Mouse (Mus musculus): ENCODE results near the gene Atxn2.
A peak's percentile ranks its signal among the peaks of the same experiment; 100 is the strongest.

Gene Atxn2

GRCm38 (mm10) chr5:121762949-121763348 lies 51.8 kb downstream of the Atxn2 start:
- DNase-seq (ENCODE audit: low read depth, low spot score), result no peak

- DNase-seq (ENCODE audit: low read depth, low spot score), result no peak
Observed at GRCm38 (mm10) chr5:121765020-121765419, 53.9 kb downstream of the Atxn2 start.

GRCm38 (mm10) chr5:121766038-121766773 lies 55.1 kb downstream of the Atxn2 start:
- DNase-seq (ENCODE audit: low read depth, low spot score), result peak; percentile 35

- no peak for DNase-seq (ENCODE audit: low read depth, low spot score)
Observed at GRCm38 (mm10) chr5:121767564-121767963, 56.4 kb downstream of the Atxn2 start.

- DNase-seq (ENCODE audit: low read depth, low spot score), result no peak
Observed at GRCm38 (mm10) chr5:121769827-121770226, 58.7 kb downstream of the Atxn2 start.

- DNase-seq (ENCODE audit: low read depth, low spot score), result no peak
Observed at GRCm38 (mm10) chr5:121771611-121772010, 60.5 kb downstream of the Atxn2 start.

- no peak for DNase-seq (ENCODE audit: low read depth, low spot score)
Observed at GRCm38 (mm10) chr5:121778485-121779119, 67.5 kb downstream of the Atxn2 start.

- no peak for DNase-seq (ENCODE audit: low read depth, low spot score)
Observed at GRCm38 (mm10) chr5:121780180-121780579, 69.0 kb downstream of the Atxn2 start.

- no peak for DNase-seq (ENCODE audit: low read depth, low spot score)
Observed at GRCm38 (mm10) chr5:121782467-121782866, 71.3 kb downstream of the Atxn2 start.

- DNase-seq (ENCODE audit: low read depth, low spot score), result no peak
Observed at GRCm38 (mm10) chr5:121783862-121784500, 72.8 kb downstream of the Atxn2 start.

- DNase-seq (ENCODE audit: low read depth, low spot score), result peak; percentile 56
Observed at GRCm38 (mm10) chr5:121791026-121791425, 79.9 kb downstream of the Atxn2 start.

GRCm38 (mm10) chr5:121795800-121796199 lies 84.7 kb downstream of the Atxn2 start:
- DNase-seq (ENCODE audit: low read depth, low spot score), result peak; percentile 73

- no peak for DNase-seq (ENCODE audit: low read depth, low spot score)
Observed at GRCm38 (mm10) chr5:121798447-121798846, 87.3 kb downstream of the Atxn2 start.

- no peak for DNase-seq (ENCODE audit: low read depth, low spot score)
Observed at GRCm38 (mm10) chr5:121807186-121807585, 96.0 kb downstream of the Atxn2 start.

- no peak for DNase-seq (ENCODE audit: low read depth, low spot score)
Observed at GRCm38 (mm10) chr5:121808202-121808601, 97.1 kb downstream of the Atxn2 start.

GRCm38 (mm10) chr5:121809667-121810224 lies 98.6 kb downstream of the Atxn2 start:
- no peak for DNase-seq (ENCODE audit: low read depth, low spot score)

GRCm38 (mm10) chr5:121810331-121811151 lies 99.4 kb downstream of the Atxn2 start:
- DNase-seq (ENCODE audit: low read depth, low spot score), result no peak

GRCm38 (mm10) chr5:121811485-121811931 lies 100.4 kb downstream of the Atxn2 start:
- peak; percentile 29 for DNase-seq (ENCODE audit: low read depth, low spot score)

- peak; percentile 44 for DNase-seq (ENCODE audit: low read depth, low spot score)
Observed at GRCm38 (mm10) chr5:121812526-121813243, 101.5 kb downstream of the Atxn2 start.

- DNase-seq (ENCODE audit: low read depth, low spot score), result no peak
Observed at GRCm38 (mm10) chr5:121813744-121814143, 102.6 kb downstream of the Atxn2 start.

GRCm38 (mm10) chr5:121815067-121815466 lies 103.9 kb downstream of the Atxn2 start:
- DNase-seq (ENCODE audit: low read depth, low spot score), result peak; percentile 61
